Mouse (Mus musculus) urinary bladder, postnatal 10 days (tissue): ENCODE data around the gene Pla2g4a.

Source experiments
- DNase-seq: peaks from one replicate; pipeline ENCODE4 v3.0.0; 2022; ENCODE audit warnings: low spot score

Pla2g4a gene

DNA sequence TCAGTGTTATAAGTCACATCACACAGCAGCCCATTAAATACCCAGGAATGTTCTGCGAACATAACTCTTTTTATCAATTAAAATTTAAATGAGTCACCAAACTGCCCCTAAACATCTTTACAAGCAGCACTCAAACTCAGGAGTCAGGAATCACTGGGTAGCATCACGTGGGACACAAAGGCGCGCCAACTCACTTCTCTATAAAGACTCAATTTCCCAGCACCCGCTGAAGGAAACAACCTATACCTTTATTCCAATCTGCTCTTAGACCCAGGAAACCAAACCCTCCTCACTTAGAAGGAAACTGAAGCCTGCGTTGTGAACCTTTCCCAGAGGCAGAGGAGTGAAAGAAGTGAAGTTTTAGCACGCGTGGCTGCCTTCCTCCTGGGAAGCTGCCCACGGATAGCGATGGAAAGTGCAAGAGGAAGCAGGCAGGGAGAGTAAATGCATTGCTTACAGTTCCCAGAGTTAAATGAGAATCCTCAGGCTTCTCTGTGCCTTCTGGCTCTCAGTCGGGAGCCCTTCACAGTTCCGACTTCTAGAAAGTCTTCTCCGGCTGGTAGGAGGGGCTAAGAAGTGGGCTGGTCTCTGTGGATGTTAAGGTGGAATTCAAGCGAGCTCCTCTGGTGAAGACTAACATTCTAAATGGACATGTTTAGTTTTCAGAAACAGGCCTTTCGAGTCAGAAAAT, at the start of gene Pla2g4a:
Pla2g4a (minus strand) TSS at position 557 of the 691 bp plus-strand sequence.
- no peak for DNase-seq

DNA sequence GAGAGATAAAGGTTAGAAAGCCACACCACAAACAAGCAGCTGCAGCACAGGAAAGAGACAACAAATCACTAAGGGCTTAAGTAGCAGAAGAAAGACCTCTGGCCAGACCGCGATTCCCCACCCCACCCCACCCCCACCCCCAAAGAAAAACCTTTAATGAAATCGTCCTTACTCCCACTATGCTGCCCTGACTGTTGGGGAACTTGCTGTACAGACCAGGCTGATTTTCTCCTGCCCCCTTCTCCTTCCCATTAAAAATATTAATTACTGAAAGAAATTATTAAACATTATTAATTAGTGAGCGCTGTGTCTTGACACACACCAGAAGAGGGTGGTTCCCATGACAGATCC, 49.5 kb upstream of the Pla2g4a start:
- DNase-seq, result no peak

DNA sequence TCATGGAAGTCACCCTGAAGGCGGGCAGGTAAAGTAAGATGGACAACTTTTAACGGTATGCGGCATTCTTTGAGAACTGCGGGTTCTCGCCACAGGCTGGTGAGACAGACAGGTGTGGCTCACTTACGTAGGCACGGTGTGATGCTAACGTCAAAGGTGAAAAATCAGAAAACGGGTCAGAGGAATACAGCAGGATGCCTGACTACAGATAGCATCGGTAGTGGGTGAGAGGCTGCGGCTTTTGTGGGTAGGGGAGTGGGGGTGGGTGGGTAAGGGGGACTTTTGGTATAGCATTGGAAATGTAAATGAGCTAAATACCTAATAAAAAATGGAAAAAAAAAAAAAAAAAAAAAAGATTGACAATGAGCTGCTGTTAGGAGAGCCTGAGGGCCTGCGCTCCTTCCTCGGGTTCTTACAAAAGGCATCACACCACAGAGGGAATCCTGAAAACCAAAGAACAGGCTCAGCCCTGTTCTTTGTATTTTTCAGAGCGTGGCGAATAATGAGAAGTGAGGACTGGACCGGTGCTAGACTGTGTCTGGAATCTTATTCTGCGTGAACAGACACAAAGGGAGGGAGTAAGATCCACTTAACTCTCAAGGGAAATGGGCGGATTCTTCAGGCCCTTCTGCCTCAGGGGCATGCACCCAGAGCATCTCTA, 49.0 kb upstream of the Pla2g4a start:
- no peak for DNase-seq

DNA sequence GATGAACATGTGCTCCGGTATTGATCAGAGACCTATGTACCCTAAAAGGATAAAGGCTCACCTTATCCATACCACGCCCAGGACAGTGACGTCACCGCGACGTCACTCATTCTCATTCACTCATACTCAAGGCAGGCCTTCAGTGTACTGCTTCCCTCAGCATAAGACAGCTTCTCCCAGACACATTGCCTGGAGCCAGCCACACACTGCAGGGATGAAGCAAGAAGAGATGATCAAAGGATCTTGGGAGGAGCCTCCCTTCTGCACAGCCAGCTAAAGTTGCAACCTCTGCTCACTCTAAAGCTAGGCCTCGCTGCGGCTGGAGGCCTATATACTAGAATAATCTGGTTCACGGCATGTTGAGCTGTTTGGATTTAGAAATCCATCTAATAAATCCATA, 48.0 kb upstream of the Pla2g4a start:
- no peak for DNase-seq

DNA sequence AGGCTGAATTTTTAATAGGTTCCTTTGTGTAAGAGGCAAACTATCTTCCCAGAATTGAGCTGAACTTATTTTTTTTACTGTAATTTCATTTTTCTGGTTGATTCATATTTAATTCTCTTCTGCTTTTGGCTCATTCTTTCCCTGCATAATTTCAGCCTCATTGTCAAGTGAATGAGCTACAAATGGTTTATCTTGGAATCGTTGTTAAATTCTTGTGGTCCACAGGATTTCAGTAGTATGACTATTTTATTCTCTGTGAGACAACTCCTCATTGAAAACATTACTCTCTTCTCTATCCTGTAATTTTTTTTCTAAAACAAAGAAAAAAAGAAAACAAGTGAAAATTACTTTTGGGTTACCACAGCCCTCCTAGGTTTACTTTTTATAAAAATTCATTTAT, 14.5 kb upstream of the Pla2g4a start:
- no peak for DNase-seq

DNA sequence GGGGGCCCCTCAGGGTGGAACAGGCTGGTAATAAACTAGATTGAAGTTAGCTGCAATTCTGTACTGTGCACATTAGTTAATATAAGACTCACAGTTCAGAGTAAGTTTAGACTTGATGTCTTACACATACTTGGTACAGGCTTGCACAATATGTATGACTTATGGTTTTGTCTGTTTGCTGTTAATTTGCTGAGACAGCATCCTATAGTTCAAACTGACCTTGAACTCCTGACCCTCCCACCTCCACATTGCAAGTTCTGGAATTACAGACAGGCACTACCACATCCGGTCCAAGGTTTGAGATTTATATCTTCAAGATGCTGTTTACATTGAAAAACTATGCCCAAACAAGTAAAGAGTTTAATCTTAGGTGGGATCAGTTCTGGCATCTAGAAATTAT, 4.7 kb upstream of the Pla2g4a start:
- DNase-seq, result no peak

DNA sequence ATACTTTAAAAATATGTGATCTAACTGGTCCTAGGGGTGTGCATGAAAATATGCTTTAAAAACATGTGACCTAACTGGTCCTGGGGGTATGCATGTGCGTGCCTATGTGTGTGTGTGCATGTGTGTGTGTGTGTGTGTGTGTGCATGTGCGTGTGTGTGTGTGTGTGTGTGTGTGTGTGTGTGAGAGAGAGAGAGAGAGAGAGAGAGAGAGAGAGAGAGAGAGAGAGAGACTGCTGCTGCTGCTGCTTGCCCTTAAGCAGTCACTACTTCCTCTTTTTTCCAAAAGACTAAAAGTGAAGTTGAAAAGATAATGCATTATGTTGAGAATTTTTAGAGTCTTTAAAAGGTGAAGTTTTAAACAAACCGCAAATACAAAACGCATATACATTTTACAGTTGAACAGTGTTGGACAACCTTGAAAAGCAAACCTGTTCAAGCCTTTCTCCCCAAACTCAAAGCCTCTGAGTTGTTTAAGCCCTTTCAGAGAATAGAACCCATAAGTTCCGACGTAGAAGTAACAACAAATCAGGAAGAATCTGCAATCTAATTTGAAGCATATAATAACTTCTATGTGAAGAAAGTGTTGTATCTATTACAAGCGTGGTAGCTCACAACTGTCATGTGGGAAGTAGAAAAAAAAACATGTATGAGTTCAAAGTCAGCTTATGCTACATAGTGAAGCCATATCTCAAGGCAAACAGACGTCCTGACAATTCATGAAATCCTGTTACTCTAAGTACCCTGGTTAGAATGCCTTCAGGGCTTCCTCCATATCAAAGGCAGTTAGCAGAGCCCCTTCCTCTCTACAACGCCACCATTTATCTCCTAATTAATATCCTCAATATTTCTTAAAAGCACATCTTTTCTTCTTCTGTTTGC, 574 bp upstream of the Pla2g4a start:
- no peak for DNase-seq

DNA sequence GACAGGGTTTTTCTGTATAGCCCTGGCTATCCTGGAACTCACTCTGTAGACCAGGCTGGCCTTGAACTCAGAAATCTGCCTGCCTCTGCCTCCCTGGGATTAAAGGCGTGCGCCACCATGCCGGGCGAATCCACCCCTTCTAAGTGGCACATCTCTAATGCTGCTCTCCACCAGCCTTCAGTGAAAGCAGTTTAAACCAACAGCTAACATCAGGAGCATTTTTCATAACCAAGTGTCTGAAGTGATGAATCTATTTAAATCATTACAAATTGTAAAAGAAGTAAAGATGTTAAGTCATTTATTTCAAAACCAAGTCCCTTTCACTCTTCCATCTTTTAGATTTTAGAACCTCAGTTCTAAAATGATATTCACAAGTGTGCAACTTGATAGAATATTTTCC, 839 bp downstream of the Pla2g4a start:
- DNase-seq, result no peak

DNA sequence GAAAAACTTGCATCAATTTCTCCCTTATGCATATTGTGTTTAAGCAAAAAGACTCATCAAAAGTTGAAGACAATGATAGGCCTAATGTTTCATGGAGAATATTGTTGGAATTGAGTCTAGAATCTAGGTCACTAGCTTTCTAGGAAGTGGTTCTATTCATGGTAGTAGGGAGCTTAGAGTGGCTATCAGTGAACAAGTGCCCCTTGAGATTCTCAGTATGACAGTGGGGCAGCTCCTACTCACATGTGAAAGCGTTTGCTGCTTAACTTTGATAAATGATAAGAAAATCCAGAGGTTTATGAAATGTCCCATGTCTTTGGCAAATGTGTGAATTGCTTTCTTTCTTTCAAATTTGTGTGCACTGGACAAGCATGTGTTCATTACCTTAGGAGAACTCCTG, 2.0 kb downstream of the Pla2g4a start:
- no peak for DNase-seq

DNA sequence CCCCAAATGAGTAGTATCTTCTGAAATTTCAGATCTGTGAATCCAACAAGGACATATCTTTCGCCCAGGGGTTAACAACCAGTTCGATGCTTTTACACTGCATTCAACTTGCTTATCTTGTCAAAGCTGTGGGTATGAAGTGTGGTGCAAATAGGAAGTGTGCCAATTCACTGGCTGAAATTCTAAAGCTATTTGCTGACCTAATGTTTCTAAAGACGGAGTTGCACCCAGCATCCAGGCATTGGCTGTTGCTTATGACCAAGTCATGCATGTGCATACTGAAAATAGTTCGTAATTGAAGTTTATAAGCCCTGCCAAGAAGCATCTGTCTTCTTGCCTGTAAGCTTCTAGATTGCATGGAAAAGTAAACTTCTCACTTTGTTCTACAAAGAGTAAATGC, 5.6 kb downstream of the Pla2g4a start:
- no peak for DNase-seq

DNA sequence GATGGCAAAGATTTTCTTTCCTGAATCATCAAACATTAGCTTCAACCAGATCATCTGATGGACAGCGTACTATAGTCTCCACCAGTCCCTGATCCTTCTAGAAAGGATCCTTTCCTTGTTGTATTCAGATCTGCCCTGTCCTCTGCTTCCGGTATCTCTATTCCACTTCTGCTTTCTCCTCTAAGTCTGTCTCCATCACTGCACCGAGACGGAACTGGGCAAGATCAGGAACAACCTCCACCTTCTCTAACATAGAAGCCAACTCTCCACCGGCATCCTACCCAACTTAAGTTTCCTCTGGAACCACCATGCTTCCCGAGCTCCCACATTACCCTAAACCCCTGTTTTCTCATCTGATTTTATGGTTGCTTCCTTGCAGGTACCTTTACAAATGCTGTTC, 7.1 kb downstream of the Pla2g4a start:
- DNase-seq, result no peak

DNA sequence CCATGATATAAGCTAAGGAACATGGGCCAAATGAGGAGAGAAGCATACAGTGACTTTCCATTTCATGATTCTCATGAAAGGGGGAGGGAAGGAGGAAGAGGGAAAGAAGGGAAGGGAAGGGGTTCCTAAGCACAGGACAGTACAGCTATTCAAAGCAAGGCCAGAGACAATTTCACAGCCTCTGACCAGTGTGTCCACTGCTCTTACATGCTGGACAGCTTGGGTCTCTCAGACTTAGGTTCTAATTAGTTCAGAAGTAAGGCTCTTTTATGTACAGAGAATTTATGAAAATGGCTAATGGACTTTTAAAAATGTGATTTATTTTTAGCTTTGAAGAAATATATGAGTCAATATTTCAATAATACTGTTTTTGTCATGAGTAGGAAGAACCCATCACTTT, 9.0 kb downstream of the Pla2g4a start:
- DNase-seq, result no peak

DNA sequence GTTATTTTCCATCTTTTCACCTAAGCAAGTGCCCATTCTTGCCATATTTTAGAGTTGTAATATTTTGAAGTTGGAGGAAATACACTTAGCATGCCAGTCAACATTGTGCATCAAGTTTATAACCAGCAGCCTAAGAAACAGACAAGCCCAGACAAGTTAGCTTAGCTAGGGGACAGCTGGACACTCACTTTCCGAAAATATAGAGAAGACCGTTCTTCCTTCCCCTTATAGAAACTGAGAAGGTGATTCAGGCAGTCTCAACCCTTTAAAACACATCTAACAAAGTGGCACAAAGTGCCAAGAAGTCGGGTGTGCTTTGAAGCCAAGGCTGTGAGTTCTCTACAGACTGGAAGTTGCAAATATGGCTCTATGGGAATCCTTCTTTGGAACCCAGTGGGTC, 10.4 kb downstream of the Pla2g4a start:
- DNase-seq, result no peak

DNA sequence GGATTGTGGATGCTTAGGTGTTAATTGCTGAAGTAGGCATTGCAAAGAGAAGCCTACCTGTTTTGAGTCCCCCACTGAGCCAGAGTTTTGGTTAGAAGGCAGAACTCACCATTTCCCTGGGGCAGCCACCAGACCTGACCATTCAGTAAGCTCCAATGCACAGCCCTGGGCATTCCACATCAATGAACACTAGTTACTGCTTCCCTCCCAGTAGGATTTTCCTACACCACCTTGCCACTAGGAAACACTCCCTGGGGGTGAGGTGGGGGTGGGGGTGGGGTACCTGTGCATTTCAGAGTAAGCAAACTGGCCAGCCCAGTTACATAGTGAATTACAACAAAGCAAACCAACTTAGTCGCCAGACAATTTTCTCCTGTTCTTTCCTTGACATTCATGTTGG, 10.8 kb downstream of the Pla2g4a start:
- no peak for DNase-seq

DNA sequence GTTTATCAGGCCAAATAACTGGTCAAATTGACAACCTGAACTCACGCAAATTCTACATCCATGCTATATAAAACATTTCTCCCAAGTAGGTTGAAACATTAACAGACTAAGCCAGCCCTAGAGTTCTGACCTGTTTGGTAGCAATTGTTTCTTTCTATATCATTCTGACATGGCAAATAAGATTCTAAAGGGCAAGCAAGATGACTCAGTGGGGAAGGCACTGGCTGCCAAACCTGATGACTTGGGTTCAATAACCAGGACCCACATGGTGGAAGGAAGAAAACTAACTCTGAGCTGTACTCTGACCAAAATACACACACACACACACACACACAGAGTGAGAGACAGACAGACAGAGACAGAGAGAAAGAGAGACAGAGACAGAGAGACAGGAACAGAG, 11.8 kb downstream of the Pla2g4a start:
- DNase-seq, result no peak

DNA sequence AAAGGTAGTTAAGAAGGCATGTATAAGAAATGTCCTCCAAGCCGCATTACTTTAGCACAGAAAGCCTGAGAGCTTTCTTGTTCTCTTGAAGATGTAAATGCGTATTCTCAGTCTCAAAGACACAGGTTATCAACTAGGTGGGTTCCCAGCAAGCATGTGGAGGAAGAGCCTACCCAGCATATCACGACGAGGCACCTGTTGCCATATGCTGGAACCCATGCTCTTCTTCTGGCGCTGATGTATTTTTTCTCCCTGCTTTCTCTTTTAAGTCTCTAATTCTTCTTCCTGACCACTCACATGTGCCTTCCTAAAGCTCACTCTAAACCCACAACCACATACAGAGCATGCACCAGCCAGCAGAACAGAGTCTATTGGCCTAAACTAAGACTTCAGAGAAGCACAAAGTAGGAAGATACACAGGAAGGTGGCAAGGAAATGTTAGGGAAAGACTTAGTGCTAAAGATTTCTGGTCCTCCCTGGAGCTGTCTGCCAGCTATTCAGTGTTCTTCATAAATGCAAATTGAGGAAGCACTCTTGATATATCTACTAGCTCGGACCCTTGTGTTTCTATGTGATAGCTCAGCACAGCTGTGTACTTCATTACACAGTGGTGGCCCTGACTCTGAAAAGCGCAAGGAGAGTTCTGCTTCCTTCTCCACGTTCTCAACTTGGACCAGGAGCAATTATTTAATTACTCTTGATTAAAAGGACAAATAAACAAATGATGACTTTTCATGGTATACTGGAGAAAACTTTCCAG, 12.8 kb downstream of the Pla2g4a start:
- DNase-seq, result no peak

DNA sequence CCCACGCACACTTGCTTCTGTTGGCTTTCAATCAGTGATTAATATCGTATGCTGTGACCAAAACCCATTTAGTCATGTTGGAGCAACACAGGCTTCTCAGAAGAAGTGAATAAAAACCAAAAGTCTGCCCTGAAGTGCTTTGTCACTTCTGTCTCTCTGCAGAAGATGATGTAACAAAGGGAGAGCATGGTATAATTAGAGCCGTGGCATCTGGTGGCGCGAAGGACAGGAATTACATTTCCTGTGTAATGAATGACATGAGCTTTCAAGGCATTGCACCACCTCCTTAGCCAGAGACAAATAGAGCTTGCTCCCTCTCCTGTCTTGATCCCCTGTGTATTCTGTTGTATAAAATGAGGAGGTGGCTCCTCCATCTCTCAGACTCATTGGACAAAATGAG, 14.1 kb downstream of the Pla2g4a start:
- DNase-seq, result no peak

DNA sequence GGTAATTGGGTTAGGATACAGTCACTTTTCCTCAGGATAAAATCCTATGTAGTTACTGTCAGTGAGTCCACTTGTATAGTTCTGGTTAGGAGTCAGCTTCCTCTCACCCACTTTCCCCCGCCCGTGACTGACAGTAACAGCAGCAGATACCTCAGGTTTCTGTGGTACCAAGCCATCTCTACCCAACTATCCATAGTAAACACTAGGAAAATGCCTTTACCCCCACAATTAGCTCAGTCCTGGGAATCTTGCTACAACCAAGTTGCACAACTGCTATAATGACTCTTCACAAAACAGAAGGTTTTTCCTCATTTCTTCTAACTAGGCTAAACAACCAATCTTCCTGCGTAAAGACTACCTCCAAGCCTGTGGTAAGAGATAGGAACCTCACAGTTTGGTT, 14.7 kb downstream of the Pla2g4a start:
- DNase-seq, result no peak

DNA sequence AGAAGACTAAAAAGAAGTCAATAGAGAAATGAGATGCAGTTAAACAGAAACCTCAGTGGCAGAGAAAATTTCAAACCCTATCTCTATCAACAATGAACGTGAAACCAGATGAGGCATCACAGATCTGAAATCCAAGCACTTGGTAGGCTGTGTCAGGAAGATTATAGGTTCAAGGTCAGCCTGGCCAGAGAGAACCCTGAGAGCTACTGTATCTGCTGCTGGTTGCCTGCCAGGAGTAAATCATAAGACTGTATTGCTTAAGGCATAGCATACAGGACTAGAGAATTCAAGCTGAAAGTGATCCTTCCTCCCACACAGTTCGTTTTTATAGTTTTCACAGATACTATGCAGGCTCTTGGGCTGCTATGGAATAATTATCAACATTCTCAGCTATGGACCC, 17.5 kb downstream of the Pla2g4a start:
- DNase-seq, result no peak

DNA sequence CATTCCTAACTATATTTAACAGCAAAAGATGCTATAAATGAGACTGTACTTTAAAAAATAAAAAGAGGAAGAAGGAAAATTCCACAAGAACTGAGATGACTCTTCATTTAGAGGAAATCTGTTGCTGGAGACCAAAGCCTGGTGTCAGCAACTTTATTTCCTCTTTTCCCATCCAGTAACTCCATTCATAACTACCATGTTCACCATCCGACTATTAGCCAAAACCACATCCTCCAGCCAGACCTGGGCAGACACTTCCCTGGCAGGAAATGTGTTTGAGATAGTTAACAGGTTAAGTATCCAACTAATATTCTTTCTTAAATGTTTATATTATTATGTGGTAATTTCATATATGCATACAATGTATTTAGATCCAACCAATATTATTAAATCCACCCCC, 20.8 kb downstream of the Pla2g4a start:
- DNase-seq, result no peak

DNA sequence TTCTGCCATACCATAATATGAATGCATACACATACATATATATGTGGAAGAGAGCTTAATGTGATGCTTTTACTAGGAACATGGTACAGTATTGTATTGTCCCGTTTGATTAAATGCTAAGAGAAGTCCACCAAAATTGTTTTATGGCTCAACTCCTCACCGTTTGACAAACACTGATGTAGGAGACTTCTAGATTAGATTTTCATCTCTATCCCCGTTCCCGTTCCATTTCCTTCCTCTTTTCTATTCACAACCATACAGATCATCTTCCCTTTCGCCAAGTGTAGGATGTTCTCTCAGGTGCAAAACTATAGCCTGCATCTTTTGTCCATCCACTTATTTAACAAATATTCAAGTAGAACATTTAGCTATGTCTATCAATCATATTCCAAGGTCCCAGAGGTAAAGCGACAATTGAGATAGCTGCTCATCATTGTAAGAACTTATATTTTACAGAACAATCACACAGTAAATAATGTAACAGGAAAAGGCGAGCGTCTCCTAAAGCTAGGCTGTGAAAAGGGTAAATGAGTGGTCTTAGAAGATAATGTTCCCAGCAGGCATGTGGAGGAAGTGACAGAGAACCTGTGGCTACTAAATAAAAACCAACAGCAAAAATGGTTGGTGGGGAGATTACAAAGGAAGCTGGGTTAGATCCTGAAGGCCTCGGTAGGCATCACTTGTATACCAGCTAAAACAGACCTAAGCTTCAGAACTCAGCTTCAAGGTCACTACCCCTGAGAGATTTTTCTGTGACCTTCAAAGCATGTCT, 21.6 kb downstream of the Pla2g4a start:
- no peak for DNase-seq

DNA sequence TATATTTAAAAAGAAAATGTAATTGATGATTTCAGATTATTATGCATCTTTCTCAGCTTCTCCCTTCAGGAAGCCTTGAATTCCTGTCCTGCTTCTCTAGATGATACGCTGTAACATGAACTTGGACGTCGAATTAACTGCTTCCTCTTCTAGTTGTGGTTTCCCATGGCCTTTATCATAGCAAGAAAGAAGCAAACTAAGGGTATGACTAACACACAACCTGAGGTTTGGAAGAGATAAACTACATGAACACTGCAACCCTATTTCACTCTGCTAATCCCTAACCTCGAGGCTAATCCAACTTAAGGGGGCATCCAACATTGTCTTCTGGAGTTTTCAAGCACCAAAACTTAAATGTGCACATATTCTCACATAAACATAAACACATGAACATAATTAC, 23.3 kb downstream of the Pla2g4a start:
- DNase-seq, result no peak
